Mouse (Mus musculus): ENCODE data around the gene 1700025G04Rik. TPM values are rescaled to one million over a fixed set of nuclear protein-coding genes. Genes with fewer than 3 reads are reported as not detected.

The 1700025G04Rik gene
- polyA plus RNA-seq, 1 experiment from 2014 or later: 17.6 TPM

GRCm38 (mm10) chr1:152041005-152041404 is 48.9 kb downstream of the 1700025G04Rik start:
- DNase-seq (ENCODE audit: low spot score): no peak
- Histone ChIP-seq H3K4me3 (no peak overlapping the region), H3K4me1 (peaks cover 41% of the 10 kb centered on the region), H3K9me3 (replicated peaks) (no peaks in the 10 kb centered on the region), H3K36me3 (no peaks in the 10 kb centered on the region), H3K27ac (replicated peaks) (no peak overlapping the region), H3K27me3 (ENCODE audit: low read depth, poor library complexity, severe bottlenecking) (no peaks in the 10 kb centered on the region)
- WGBS: 94% methylated on average over 4 of the region's 4 CpGs

- Histone ChIP-seq H3K9me3 (replicated peaks) (no peaks in the 10 kb centered on the region), H3K36me3 (no peaks in the 10 kb centered on the region), H3K4me1 (peaks cover 50% of the 10 kb centered on the region), H3K27me3 (ENCODE audit: low read depth, poor library complexity, severe bottlenecking) (no peaks in the 10 kb centered on the region), H3K27ac (replicated peaks) (no peak overlapping the region), H3K4me3 (no peak overlapping the region)
- 93% methylated on average over 7 of the region's 7 CpGs for WGBS
- DNase-seq (ENCODE audit: low spot score): no peak
Observed at GRCm38 (mm10) chr1:152040053-152040452, 49.9 kb downstream of the 1700025G04Rik start.

DNA sequence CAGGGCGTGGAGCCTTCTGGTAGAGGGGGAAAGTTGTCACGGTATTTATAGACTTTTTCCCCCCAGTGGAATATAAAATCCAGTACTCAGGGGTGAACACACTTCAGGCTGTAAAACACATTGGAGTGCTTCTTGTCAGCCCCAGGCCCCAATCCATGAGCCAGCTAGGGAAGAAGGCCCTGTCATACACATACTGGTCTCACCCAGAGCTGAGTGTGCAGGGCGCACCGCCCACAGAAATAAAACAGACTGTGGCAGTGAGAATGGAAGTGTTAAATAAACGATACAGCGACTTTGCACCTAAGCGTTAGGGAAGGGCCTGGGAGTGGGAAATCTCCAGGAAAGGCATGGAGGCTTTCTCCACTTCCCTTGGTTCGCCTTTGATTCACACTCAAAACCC is 50.3 kb downstream of the 1700025G04Rik start:
- Histone ChIP-seq H3K4me1 (peaks cover 55% of the 10 kb centered on the region), H3K36me3 (no peaks in the 10 kb centered on the region), H3K9me3 (replicated peaks) (no peaks in the 10 kb centered on the region), H3K27me3 (ENCODE audit: low read depth, poor library complexity, severe bottlenecking) (no peaks in the 10 kb centered on the region), H3K27ac (replicated peaks) (no peak overlapping the region), H3K4me3 (no peak overlapping the region)
- WGBS: 94% methylated on average over 8 of the region's 8 CpGs
- DNase-seq (ENCODE audit: low spot score): no peak

DNA sequence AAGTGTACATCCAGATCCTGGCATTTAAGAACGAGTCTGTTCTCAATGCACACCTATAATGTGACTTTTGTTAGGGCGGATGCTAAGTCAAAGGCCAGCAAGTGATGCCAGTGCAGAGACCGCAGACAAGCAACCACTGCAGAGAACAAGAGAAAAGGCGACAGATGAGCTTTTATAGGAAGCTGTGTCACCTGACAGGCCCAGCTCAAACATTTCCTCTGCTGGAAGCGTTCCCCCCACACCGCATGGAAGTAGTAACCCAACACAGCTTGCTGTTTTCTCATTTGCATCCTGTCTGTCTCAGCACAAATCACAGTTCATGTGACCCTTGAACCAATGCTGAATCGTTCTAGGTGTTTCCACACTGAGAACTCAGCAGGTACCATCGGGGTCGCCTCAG is 51.8 kb downstream of the 1700025G04Rik start:
- 70% methylated on average over 9 of the region's 9 CpGs for WGBS
- H3K27ac ChIP-seq (replicated peaks): 0 out of 2 replicates have a peak overlapping the region, but pooled peaks have one; percentile 4
- H3K4me3 ChIP-seq: no peak overlapping the region
- no peaks in the 10 kb centered on the region for H3K27me3 ChIP-seq (ENCODE audit: low read depth, poor library complexity, severe bottlenecking)
- no peak for DNase-seq (ENCODE audit: low spot score)
- peaks cover 55% of the 10 kb centered on the region for H3K4me1 ChIP-seq
- H3K9me3 ChIP-seq (replicated peaks): no peaks in the 10 kb centered on the region
- no peaks in the 10 kb centered on the region for H3K36me3 ChIP-seq

GRCm38 (mm10) chr1:152037589-152037988 is 52.3 kb downstream of the 1700025G04Rik start:
- WGBS: 72% methylated on average over 4 of the region's 4 CpGs
- peaks cover 3% of the 10 kb centered on the region; the same call in 1 of the 2 replicates for H3K9me3 ChIP-seq (replicated peaks)
- no peak overlapping the region for H3K4me3 ChIP-seq
- peaks cover 3% of the 10 kb centered on the region; the same call in 1 of the 2 replicates for H3K36me3 ChIP-seq
- peaks cover 55% of the 10 kb centered on the region for H3K4me1 ChIP-seq
- no peak overlapping the region for H3K27ac ChIP-seq (replicated peaks)
- DNase-seq (ENCODE audit: low spot score): no peak
- no peaks in the 10 kb centered on the region for H3K27me3 ChIP-seq (ENCODE audit: low read depth, poor library complexity, severe bottlenecking)

GRCm38 (mm10) chr1:152034766-152035165 is 55.2 kb downstream of the 1700025G04Rik start:
- Histone ChIP-seq H3K4me3 (no peak overlapping the region), H3K36me3 (peaks cover 5% of the 10 kb centered on the region; the same call in 1 of the 2 replicates), H3K9me3 (replicated peaks) (peaks cover 4% of the 10 kb centered on the region; the same call in 1 of the 2 replicates), H3K4me1 (peaks cover 65% of the 10 kb centered on the region), H3K27me3 (ENCODE audit: low read depth, poor library complexity, severe bottlenecking) (no peaks in the 10 kb centered on the region), H3K27ac (replicated peaks) (no peak overlapping the region; the same call in 1 of the 2 replicates)
- no peak for DNase-seq (ENCODE audit: low spot score)
- 67% methylated on average over 7 of the region's 7 CpGs for WGBS

GRCm38 (mm10) chr1:152033731-152034130 is 56.2 kb downstream of the 1700025G04Rik start:
- Histone ChIP-seq H3K9me3 (replicated peaks) (peaks cover 4% of the 10 kb centered on the region; the same call in 1 of the 2 replicates), H3K27ac (replicated peaks) (no peak overlapping the region), H3K4me3 (no peak overlapping the region), H3K36me3 (peaks cover 5% of the 10 kb centered on the region; the same call in 1 of the 2 replicates), H3K27me3 (ENCODE audit: low read depth, poor library complexity, severe bottlenecking) (no peaks in the 10 kb centered on the region), H3K4me1 (peaks cover 65% of the 10 kb centered on the region)
- WGBS: 81% methylated on average over 3 of the region's 3 CpGs
- no peak for DNase-seq (ENCODE audit: low spot score)

DNA sequence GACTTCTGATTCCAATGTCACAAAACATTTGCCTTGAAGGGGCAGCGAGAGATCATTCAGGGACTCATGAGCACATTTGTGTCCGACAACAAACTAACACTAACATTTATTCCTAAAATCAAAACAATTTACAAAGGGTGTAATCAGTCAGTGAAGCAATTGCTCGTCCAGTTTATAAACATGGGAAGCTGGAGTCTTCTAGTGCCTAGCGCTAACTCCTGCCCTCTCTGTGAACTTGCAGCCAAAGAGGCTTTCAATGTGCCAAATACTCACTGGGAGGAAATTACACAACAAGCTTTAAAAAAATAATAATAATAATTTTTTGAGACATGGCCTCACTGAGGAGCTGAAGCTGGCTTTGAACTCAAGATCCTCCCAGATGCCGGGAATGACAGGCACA is 57.8 kb downstream of the 1700025G04Rik start:
- WGBS: 97% methylated on average over 5 of the region's 5 CpGs
- DNase-seq (ENCODE audit: low spot score): no peak
- H3K27me3 ChIP-seq (ENCODE audit: low read depth, poor library complexity, severe bottlenecking): no peaks in the 10 kb centered on the region
- peaks cover 4% of the 10 kb centered on the region; the same call in 1 of the 2 replicates for H3K9me3 ChIP-seq (replicated peaks)
- no peak overlapping the region for H3K4me3 ChIP-seq
- H3K27ac ChIP-seq (replicated peaks): no peak overlapping the region
- peaks cover 5% of the 10 kb centered on the region; the same call in 1 of the 2 replicates for H3K36me3 ChIP-seq
- H3K4me1 ChIP-seq: peaks cover 51% of the 10 kb centered on the region

- Histone ChIP-seq H3K27ac (replicated peaks) (peak overlapping the region; percentile 46), H3K4me1 (peaks cover 35% of the 10 kb centered on the region), H3K9me3 (replicated peaks) (peaks cover 4% of the 10 kb centered on the region; the same call in 1 of the 2 replicates), H3K27me3 (ENCODE audit: low read depth, poor library complexity, severe bottlenecking) (no peaks in the 10 kb centered on the region), H3K36me3 (peaks cover 5% of the 10 kb centered on the region; the same call in 1 of the 2 replicates), H3K4me3 (no peak overlapping the region)
- WGBS: 34% methylated on average over 6 of the region's 6 CpGs
- peak; percentile 61 for DNase-seq (ENCODE audit: low spot score)
Observed at GRCm38 (mm10) chr1:152030546-152030945, 59.4 kb downstream of the 1700025G04Rik start.

GRCm38 (mm10) chr1:152028718-152029117 is 61.2 kb downstream of the 1700025G04Rik start:
- Histone ChIP-seq H3K4me1 (peaks cover 25% of the 10 kb centered on the region), H3K27me3 (ENCODE audit: low read depth, poor library complexity, severe bottlenecking) (no peaks in the 10 kb centered on the region), H3K4me3 (no peak overlapping the region), H3K27ac (replicated peaks) (no peak overlapping the region), H3K9me3 (replicated peaks) (peaks cover 4% of the 10 kb centered on the region; the same call in 1 of the 2 replicates), H3K36me3 (peaks cover 9% of the 10 kb centered on the region)
- no peak for DNase-seq (ENCODE audit: low spot score)
- WGBS: 85% methylated on average over 4 of the region's 4 CpGs

GRCm38 (mm10) chr1:152026762-152027161 is 63.2 kb downstream of the 1700025G04Rik start:
- no peak overlapping the region for H3K27ac ChIP-seq (replicated peaks)
- H3K9me3 ChIP-seq (replicated peaks): no peaks in the 10 kb centered on the region; the same call in 1 of the 2 replicates
- H3K4me1 ChIP-seq: peaks cover 25% of the 10 kb centered on the region
- WGBS: 94% methylated on average over 4 of the region's 4 CpGs
- H3K36me3 ChIP-seq: peaks cover 8% of the 10 kb centered on the region
- H3K27me3 ChIP-seq (ENCODE audit: low read depth, poor library complexity, severe bottlenecking): no peaks in the 10 kb centered on the region
- DNase-seq (ENCODE audit: low spot score): no peak
- no peak overlapping the region for H3K4me3 ChIP-seq

- H3K4me1 ChIP-seq: peaks cover 17% of the 10 kb centered on the region
- H3K27me3 ChIP-seq (ENCODE audit: low read depth, poor library complexity, severe bottlenecking): no peaks in the 10 kb centered on the region
- H3K36me3 ChIP-seq: peaks cover 8% of the 10 kb centered on the region
- no peak overlapping the region for H3K4me3 ChIP-seq
- WGBS: 90% methylated on average over 4 of the region's 4 CpGs
- no peaks in the 10 kb centered on the region; the same call in 1 of the 2 replicates for H3K9me3 ChIP-seq (replicated peaks)
- DNase-seq (ENCODE audit: low spot score): no peak
- no peak overlapping the region for H3K27ac ChIP-seq (replicated peaks)
Observed at GRCm38 (mm10) chr1:152025308-152025707, 64.6 kb downstream of the 1700025G04Rik start.

GRCm38 (mm10) chr1:152024019-152024787 is 65.7 kb downstream of the 1700025G04Rik start:
- 80% methylated on average over 18 of the region's 18 CpGs for WGBS
- DNase-seq (ENCODE audit: low spot score): no peak
- Histone ChIP-seq H3K9me3 (replicated peaks) (no peaks in the 10 kb centered on the region; the same call in 1 of the 2 replicates), H3K36me3 (peaks cover 8% of the 10 kb centered on the region), H3K4me1 (peaks cover 7% of the 10 kb centered on the region; the same call in 1 of the 2 replicates), H3K4me3 (no peak overlapping the region), H3K27me3 (ENCODE audit: low read depth, poor library complexity, severe bottlenecking) (no peaks in the 10 kb centered on the region), H3K27ac (replicated peaks) (no peak overlapping the region)
